Mouse (Mus musculus) cerebellum, adult 18-20 months (tissue): ENCODE measurements around the gene Msi1.
A peak's percentile ranks its signal among the peaks of the same experiment; 100 is the strongest.

Experiments used
- DNase-seq, 2 experiments: peaks; one replicate each; pipeline ENCODE4 v3.0.0; 2021

Gene Msi1

DNA sequence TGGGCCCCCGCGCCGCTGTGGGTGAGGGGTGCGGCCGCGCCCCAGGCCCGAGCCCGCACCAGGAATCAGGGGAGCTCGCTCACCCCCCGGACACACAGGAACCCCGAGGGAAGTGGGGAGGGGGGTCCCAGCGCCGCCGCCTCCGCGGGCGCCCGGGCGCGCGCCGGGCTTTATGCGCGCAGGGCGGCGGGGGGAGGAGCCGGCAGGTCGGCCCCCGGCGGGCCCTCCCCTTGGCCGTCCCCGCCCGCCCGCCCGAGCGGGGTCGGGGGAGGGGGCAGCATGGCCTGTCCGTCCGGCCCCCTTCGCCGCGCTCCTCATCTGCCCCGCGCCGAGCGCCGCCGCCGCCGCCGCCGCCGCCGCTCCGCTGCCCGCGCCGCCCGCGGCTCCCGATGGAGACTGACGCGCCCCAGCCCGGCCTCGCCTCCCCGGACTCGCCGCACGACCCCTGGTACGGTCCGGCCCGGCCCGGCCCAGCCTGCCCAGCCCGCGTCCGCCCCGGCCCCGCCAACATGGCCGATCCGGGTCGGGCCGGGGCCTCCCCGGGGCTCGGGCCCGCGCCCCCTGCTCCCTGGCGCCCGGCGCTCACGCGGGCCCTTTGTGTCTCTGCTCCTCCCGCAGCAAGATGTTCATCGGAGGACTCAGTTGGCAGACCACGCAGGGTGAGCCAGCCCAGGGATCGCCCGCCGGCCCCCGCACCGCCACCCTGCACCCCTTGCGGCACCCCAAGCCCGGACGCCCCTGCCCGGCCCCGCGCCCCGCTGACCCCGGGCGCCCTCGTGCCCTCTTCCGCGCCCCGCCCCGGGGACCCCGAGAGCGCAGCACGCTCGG lies at the start of gene Msi1:
TSS of gene Msi1 (plus strand) at position 241 of the 828 bp plus-strand sequence.
- peak in 1 of 2 experiments; percentile 47 for DNase-seq

DNA sequence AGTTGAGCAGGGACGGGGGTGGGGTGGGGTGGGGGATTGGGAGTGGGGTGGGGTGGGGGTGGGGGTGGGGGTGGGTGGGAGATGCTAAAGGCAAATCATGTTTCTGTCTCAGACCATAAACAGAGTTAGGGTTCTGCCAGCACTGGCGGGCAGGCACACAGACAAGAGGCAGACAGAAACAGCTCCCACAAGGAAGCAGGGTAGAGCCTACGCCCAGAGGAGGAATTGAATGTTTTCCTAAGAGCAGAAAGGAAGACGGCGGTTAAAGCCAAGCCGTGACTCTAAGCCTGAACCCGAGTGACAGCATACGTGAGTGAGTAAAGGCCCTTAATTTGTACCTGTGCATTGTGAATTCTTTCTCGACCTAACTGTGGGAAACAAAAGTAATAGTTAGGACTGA lies 37.5 kb upstream of the Msi1 start:
- DNase-seq, result no peak

DNA sequence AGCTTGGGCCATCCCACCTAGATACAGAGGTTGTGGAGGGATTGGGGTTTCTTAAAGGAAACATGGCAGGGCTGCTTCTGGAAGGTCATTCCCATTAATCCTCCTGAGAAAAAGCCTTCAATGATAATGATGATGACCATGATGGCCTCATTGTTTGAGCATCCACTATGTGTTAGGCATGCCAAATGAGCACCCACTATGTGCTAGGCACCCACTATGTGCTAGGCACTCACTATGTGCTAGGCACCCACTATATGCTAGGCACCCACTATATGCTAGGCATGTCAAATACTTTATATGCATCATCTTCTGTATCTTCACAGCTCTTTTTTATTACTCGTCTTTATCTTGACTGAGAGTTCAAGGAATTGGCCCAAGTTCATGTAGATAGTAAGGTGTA lies 36.4 kb upstream of the Msi1 start:
- DNase-seq, result no peak

DNA sequence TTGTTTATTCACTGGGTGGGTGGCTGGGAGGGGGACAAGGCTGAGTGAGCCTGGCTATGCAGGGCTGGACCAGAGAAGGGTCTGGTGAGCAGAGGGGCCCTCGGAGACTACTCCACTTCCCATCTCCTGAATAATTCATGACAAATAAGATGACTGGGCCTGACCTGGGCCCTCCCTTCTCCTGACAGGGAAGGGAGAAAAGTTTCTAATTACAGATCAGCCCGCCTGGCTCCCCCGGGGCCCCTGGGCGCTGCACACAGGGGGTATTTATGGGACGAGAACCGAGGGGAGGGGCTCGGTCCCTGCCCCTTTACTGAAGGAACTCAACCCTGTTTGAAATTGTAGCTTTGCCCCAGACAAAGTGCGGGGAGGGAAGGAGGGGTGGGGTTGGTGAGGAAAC lies 35.2 kb upstream of the Msi1 start:
- no peak for DNase-seq

DNA sequence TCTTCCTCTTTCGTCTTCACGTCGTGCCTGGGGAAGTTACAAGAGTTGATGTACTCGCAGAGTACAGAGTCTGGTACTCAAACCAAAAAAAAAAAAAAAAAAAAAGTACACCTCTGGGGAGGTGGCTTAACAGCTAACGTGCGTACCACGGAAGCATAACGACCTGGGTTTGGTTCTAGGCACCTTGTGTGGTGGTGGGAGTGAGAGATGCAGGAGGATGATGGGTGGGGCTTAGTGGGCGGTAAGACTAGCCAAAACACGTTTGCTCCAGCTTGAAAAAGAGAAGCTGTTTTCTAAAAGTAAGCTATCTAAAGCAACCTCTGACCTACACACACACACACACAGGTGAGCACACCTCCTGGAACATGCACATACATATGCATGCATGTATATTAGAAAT lies 34.6 kb upstream of the Msi1 start:
- DNase-seq, result no peak

DNA sequence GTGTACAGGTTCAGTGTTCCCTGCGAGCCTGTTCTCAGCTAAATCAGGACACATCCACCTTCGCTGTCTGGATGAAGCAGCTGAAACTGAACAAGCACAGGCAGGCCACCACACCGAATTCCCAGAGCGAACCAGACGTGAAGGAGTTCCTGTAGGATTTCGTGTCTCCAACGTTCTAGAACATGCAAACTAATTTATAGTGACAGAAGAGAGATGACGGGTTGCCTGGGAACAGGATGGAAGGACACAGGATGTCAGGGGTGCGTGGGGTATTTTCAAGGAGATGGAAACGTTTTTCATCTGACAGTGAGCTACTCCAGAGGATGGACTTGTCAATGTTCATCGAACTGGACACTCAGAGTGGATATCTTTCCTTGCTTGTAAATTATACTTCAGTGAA lies 32.7 kb upstream of the Msi1 start:
- no peak for DNase-seq

DNA sequence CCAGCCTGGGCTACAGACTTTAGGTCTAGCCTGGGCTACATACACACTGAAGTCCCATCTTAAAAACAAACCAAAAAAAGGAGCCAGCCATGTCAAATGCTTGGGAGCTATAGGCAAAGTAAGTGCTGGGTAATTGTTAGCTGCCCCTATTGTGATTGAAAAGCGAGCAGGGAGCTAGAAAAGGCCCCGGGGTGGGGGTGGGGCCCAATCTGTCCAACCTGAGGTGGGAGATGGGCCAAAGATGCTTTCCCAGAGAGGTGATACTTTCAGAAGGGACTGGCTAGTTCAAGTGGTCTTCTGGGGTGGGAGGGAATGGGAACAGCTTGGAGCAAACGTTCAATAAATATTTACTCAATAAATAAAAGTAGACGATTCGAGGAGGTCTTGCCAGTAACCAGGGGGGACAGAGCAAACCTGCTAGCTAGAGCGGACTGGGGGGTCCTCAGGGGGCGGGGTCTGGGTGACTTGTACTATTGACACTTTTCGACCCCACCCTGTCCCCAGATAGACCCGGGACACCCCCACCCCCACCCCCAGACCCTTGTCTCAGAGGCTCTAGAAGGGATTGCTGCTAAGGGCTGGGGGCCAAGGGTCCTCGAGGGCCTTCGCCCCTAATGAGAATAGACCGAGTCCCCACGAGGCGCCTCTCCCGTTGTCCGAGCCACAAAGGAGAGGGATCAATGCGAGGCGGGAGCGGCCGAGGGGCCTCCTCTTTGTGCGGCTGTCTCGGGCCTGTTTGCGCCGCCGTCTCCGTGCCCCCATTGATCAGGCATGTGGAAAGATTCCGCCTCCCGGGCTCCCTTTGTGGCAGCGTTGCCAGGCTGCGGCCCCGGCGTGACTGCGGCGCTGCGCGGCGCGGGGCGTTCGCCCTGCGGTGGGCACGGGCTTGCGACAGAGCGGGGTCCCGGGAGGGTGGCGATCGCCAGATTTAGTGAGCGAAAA lies 31.3 kb upstream of the Msi1 start:
- DNase-seq, result peak; percentile 29

DNA sequence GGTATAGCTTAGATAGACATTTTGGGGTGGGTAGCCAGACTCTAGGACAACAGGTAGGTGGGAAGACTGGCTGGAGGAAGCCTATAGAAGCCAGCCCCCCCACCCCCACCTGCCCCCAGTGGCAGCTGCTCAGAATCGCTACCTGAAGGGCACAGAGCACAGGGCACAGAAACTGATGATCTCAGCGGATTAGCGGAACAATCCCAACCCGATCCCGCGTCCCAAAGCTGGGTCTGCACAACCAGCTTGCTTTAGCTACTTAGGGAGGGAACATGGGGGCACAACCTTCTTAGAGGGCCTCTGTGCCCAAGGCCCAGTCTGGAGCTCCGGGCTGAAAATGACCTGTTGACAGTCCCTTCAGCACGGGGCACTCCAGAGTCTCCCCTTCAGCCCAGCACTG lies 27.3 kb upstream of the Msi1 start:
- DNase-seq, result no peak

DNA sequence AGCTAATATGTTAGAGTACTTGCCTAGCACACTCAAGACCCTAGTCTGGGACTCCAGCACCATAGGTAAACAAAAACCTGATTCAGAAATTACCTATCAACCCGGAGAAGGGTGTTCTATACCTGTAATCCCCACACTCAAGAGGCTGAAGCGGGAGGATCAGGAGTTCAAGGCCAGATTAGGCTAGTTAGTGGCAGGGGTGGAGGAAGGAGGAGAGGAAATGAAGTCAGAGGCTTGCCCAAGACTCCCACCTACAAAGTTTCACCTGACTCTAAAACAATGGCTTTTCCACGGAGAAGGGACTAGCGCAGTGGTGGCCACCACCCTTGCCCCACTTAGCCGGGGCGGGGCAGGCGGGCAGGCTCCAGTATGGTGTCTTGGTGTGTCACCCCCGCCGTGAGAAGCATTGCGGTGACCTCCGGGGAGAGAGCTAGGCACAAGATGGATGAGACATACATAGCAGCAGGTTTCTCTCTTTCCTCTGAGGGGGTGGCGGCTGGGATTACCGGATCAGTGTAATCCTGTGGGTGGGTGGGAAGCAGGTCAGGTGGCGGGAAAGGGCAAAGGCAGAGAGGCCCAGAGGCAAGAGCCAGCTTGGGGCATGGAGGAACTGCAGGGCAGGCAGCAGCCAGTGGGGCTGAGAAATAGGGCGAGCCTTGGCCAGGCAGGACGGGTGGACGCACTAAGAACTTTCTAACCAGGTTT lies 25.8 kb upstream of the Msi1 start:
- no peak for DNase-seq

DNA sequence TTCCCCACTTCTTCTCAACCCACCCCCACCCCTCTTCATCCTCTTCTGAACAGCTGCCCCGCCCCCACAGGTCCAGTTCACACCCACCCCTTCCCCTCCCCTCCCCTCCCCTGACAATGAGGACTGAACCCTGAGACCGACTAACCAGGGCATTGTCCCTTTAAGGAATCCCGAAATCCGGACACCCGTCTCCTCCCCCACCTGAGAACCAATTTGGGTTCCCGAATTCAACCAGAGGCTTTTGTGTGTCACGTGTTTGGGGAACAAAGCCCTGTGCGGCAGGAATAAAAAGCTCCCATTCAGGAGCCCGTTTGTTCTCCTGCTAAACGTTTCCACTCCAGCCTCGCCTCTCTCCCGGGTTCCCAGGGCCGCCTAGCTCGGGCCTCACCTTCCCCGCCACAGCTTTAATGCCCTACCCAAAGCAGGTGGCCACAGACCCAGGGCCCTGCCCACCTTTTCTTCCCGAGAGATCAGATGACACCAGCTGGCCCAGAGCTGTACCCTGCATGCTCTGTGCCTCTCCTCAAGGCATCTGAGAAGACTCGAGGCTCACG lies 25.1 kb upstream of the Msi1 start:
- DNase-seq, result peak; percentile 26 to 30

DNA sequence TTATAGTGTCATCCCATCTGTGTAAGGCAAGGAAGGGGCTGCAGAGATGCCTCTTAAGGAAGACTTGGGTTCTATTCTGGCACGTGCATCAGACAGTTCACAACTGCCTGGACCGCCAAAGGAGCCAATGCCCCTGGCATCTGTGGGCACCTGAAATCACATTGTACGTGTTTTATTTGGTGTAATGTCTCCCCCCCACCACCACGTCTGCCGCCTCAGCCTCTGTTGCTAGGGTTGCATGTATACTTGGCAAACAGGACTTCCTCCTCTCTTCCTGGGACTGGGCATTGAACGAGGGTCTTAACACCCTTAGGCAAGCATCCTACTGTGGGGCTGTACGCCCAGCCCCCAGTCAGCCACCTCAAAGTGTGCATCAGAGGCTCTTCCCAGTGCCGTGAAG lies 24.2 kb upstream of the Msi1 start:
- no peak for DNase-seq

DNA sequence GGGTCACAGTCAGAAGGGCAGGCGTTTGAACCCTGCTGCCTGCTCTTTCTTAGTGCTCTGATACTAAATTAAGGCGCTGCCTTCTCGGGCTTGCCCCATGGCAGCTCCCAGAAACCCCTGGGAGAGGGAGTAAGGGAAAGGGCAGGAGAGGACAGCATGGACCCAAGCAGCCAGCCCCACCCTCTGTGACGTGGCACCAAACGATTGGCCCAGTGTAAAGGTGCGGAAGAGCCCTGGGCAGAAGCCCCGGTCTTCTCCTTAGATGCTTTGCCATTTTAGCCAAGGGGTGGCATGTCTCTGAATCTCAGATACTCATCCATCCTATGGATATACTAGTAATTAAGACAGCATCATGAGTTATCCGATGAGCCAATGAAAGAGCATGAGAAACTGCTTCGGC lies 21.3 kb upstream of the Msi1 start:
- no peak for DNase-seq

DNA sequence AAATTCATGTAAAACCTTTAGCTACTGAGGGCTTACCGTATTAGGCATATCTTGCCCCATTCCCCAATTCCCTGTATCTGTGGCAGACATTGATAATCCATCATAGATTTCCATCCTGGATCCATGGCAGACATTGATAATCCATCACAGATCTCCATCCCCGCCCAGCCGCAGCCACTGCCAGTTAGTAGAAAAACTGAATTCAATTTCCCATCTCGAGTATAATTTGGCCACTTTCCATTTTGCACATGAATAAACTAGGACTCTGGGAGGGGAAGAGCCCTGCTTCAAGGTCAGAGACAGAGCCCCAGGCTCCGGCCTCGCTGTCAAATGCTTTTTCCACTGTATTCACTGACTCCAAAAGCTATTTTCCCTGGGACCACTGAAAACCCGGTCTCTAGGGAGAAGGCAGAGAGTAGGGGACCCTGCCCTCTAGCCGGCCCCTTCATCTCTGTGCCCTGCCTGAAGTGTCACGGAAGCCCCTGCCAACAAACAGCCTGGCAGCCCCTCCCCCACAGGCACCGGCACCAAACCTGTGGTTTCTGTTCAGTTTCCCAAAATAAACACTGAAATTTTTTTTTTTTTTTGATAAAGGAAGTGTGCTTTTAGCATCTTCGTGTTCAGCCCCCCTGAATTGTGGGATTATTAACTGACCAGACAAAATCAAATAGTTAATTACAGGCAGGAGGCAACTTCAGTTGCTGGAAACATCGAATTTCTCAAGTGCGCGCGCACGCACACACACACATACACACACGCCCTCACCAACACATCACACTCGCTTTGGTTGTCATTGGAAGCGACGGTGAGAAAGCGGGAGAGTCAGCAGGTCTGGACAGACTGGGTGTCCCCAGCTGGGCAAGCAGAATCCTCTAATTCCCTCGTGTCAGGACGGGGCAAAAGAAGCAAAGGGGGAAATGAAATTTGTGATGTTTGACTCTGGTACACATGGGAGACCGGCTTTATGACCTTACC lies 14.0 kb upstream of the Msi1 start:
- no peak for DNase-seq

DNA sequence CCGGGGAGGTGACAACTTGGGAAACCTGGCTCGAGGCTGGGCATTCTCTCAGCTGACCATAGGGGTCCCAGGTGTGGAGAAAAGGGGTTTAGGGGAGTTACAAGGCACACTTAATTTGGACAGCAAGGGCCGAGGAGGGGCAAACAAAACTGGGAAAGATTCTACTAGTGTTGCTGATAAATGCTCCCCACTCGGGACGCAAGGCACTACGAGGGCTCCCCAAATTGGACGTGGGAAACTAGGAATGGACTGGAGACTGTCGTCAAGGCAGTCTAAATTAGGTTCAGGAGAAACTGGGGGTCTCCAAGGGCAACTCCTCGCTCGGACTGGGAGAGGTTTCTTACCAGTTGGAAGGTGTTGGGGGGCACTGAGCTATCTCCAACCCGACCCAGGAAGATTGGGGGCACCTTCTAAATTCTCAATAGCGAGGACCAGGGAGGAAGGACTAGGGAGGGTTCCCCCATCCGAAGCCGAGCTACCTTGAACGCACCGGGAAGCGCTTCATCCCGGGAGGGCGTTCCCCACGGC lies 504 bp upstream of the Msi1 start:
- DNase-seq, result no peak

DNA sequence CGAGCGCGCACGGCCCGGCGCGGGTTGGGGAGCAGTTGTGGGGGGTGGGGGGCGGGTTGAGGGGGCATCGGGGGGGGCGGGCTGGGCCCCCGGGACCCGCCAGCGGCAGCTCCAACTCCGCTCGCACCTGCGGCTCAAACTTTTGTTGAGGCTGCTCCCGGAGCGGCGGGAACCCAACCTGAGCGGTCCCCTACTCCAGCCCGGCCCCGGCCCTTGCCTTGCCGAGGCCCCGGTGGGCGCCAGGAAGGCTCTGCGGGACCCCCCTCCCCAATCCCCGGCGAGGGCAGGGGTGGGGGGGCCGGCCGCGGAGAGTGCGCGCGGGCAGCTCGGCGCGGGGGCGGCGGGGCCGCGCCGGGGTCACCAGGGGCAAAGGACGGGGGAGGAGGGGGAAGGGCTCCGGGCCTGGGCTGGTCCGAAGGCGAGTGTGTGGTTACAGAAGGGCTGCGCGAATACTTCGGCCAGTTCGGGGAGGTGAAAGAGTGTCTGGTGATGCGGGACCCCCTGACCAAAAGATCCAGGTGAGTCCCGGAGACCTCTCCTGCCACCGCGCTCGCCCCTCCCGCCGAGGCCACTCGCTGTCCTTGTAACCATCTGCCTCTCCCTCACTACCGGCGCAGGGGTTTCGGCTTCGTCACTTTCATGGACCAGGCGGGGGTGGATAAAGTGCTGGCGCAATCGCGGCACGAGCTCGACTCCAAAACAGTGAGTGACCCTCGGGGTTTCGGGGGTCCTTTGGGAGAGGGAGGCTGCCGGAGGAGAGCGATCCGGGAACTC lies 975 bp downstream of the Msi1 start:
- DNase-seq, result peak in 1 of 2 experiments; percentile 22

DNA sequence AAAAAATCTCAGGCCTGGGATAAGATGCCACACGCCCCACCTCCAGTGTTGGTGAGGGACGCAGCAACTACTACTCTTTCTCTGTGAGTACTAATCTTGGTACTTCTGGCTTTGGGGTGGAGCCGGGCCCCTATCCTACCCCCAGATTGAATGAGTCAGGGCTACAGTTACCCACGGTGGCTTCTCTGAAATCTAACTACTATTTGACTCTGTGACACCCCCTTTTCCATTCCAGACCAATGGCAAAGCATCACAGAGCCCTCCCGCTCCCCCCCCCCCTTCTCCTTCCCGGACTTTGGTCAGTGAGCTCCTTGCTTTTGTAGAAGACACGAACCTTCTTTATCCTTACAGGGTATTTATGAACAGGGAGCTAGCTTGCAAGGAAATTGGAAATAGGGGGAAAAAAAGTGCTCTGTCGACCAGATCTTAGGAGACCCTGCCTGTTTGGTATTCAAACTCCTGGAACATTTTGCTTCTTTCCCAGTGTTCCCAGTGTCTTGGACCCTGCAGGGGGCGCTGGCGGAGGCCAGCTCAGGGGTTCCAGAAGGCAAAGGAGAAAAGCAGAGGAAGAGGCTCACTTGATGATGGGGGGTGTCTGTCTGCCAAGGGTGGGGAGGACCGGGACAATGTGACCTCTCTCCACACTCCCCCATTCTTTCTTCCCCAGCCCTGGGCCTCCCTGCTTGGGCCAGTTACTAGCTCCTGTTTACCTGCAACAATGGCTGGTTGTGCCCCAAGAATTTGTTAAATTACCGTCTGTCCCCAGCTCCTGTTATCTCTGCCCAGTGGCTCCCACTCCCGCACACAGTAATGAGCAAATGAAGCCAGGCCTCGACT lies 1.9 kb downstream of the Msi1 start:
- peak; percentile 22 to 43 for DNase-seq

DNA sequence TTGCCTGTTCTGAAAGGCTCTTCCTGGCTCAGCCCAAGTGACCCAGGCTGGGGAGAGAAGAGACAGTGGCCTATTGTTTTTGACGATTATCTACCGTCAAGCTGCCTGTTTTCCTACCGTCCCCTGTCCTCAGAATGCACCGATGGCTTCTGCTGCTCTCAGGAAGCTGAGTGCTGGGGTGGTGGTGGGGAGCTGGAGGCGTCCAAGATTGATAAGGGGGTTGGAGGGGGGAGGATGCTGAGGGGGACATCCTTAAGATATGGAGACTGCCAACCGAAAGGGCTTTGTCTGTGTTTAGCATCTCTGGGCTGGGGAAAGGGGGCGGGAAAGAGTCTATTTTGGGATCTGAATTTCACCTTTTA lies 2.5 kb downstream of the Msi1 start:
- DNase-seq, result no peak

DNA sequence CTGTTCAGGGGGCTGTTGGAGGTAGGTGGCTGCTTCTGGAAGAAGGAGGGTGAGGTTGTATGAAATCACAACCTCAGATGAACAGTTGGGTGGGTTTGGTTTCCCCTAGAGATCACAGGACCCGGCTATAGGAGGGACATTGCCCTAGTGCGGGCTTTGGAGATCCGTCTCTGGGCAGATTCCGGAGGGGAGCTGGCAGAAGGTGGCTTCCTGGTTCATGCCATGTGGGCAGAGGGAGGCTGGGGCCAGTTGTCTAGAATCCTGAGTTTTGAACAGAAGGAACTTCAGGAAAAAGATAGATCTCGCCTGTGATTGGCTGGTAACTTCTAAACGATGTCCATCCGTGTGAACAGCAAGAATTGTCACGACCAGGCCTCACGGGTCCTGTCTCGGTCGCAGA lies 3.0 kb downstream of the Msi1 start:
- DNase-seq, result no peak

DNA sequence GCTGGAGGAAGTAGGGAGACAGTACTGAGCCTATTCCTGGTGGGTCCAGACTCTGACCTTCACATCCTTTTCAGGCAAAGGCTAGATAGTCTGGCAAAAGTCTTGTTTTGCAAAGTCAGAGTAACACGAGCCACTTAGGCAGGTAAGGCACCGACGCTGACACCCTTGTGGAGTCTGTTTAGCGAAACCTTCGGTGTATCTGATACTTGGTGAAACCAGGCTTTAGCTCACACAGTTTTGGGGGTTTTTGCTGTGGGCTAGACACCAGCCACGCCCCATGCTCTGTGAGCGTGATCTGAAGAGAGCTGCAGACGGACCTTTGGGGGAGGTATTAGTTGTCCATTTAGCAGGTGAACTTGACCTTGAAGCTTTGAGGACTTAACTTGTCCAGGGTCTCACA lies 3.8 kb downstream of the Msi1 start:
- DNase-seq, result no peak
